Mouse (Mus musculus) urinary bladder, adult 2 months (tissue): ENCODE data around the gene Cd34. TPM values are rescaled to one million over a fixed set of nuclear protein-coding genes. Genes with fewer than 3 reads are reported as not detected.

ENCODE experiments used
- polyA plus RNA-seq: library from polyadenylated mRNA; depleted of rRNA; stranded (reverse); fragments of >200 nt; gene quantifications from 2 replicates; pipeline ENCODE4 v1.2.3, GENCODE M21; 2012; rRNA removed

Gene Cd34
- polyA plus RNA-seq, 1 experiment, result 234 TPM

Other genes starting within 250 kb of the Cd34 start
- 4.5 and 6.1 TPM in 2 replicates for gene Cd46, start 153.4 kb downstream of the Cd34 start, polyA plus RNA-seq
- gene Cr1l, start 192.8 kb downstream of the Cd34 start, polyA plus RNA-seq, result 103 and 106 TPM in 2 replicates
- gene Cr2, start 237.9 kb downstream of the Cd34 start, polyA plus RNA-seq, result 0.29 and 0.31 TPM in 2 replicates